Mouse (Mus musculus) lung, postnatal 0 days (tissue): ENCODE measurements at regions not wholly inside any gene's neighbourhood (a gene's known extent, or its start where the extent isn't known, plus 50 kb on each side); places are given as distances from the start of the nearest gene placed in this dataset.

Experiments
- ATAC-seq: fragments of 200-750 bp; cut with Nextera tagmentation; 2 replicates; pipeline ENCODE4 v1.8.0; 2017; ENCODE audit warnings: moderate library complexity
- DNase-seq: peaks from one replicate; pipeline ENCODE4 v3.0.0-alpha.2; 2016; ENCODE audit warnings: low spot score
- H3K27ac ChIP-seq: fragments of 300-500 bp; sonication (generic); 2 replicates; pipeline ENCODE4 v1.5.1; 2014; ENCODE audit warnings: antibody characterized with exemption, mild to moderate bottlenecking, low read length, mixed read lengths
- H3K27me3 ChIP-seq: fragments of 300-500 bp; sonication (generic); replicated peaks from 2 replicates; pipeline ENCODE4 v1.6.1; 2014; ENCODE audit warnings: low read length, mixed read lengths; ENCODE audit not compliant: insufficient read depth
- H3K36me3 ChIP-seq: fragments of 300-500 bp; sonication (generic); 2 replicates; pipeline ENCODE4 v1.6.1; 2014; ENCODE audit warnings: low read length, mixed read lengths; ENCODE audit not compliant: insufficient read depth
- H3K4me1 ChIP-seq: fragments of 300-500 bp; sonication (generic); 2 replicates; pipeline ENCODE4 v1.6.1; 2014; ENCODE audit warnings: antibody characterized with exemption, low read depth, low read length, mixed read lengths; ENCODE audit not compliant: insufficient read depth
- H3K4me2 ChIP-seq: fragments of 300-500 bp; sonication (generic); replicated peaks from 2 replicates; pipeline ENCODE4 v1.6.1; 2014; ENCODE audit warnings: low read depth, mild to moderate bottlenecking, low read length, moderate library complexity, mixed read lengths
- H3K4me3 ChIP-seq: fragments of 300-500 bp; sonication (generic); 2 replicates; pipeline ENCODE4 v1.5.1; 2014; ENCODE audit warnings: low read depth, low read length
- H3K9ac ChIP-seq: fragments of 300-500 bp; sonication (generic); replicated peaks from 2 replicates; pipeline ENCODE4 v1.6.1; 2014; ENCODE audit warnings: low read depth, mild to moderate bottlenecking
- H3K9me3 ChIP-seq: fragments of 300-500 bp; sonication (generic); 2 replicates; pipeline ENCODE4 v1.6.1; 2016; ENCODE audit warnings: low read length, mixed read lengths
- CTCF ChIP-seq: IDR thresholded peaks from 2 replicates; pipeline ENCODE4 v1.5.1; 2016; ENCODE audit warnings: antibody characterized with exemption, mild to moderate bottlenecking
- EP300 ChIP-seq: IDR thresholded peaks from 2 replicates; pipeline ENCODE4 v1.6.1; 2016; ENCODE audit warnings: antibody characterized with exemption, mild to moderate bottlenecking, control low read depth
- WGBS: fragments of 180-500 bp; shearing (Covaris S2); extraction: QIAGEN DNeasy Blood & Tissue Kit; methylation state at CpG from one replicate; pipeline ENCODE4 v1.1.7; 2014; 5-methylcytosine and 5-hydroxymethylcytosine counted together

- Histone ChIP-seq H3K9me3 (no peaks in the 10 kb centered on the region), H3K27ac (no peak overlapping the region), H3K27me3 (no peaks in the 10 kb centered on the region), H3K9ac (no peak overlapping the region), H3K4me2 (no peak overlapping the region), H3K4me1 (no peaks in the 10 kb centered on the region), H3K36me3 (no peaks in the 10 kb centered on the region), H3K4me3 (no peak overlapping the region)
- DNase-seq (peak; percentile 25), ATAC-seq (no peak)
- TF ChIP-seq CTCF: no peak
- no peak for TF ChIP-seq EP300
- 47% methylated on average over 5 of the region's 5 CpGs for WGBS
Observed at GRCm38 (mm10) chr7:68873008-68873407, 124.0 kb upstream of the Arrdc4 start.

- ATAC-seq: no peak
- no peak overlapping the region for H3K9ac ChIP-seq
Observed at GRCm38 (mm10) chr7:68864322-68865031, 115.4 kb upstream of the Arrdc4 start.

GRCm38 (mm10) chr7:68858471-68859210 lies 109.6 kb upstream of the Arrdc4 start:
- Histone ChIP-seq H3K27ac (no peak overlapping the region), H3K9ac (no peak overlapping the region), H3K36me3 (no peaks in the 10 kb centered on the region), H3K4me2 (no peak overlapping the region), H3K4me1 (no peaks in the 10 kb centered on the region), H3K27me3 (no peaks in the 10 kb centered on the region), H3K4me3 (no peak overlapping the region), H3K9me3 (no peaks in the 10 kb centered on the region)
- TF ChIP-seq EP300 (no peak), CTCF (no peak)
- 51% methylated on average over 2 of the region's 2 CpGs for WGBS
- ATAC-seq (no peak), DNase-seq (no peak)

More at GRCm38 (mm10) chr7:68864322-68865031, 115.4 kb upstream of the Arrdc4 start:
- no peak overlapping the region for H3K4me2 ChIP-seq
- H3K27ac ChIP-seq: no peak overlapping the region
- no peaks in the 10 kb centered on the region for H3K36me3 ChIP-seq
- H3K27me3 ChIP-seq: no peaks in the 10 kb centered on the region
- H3K9me3 ChIP-seq: no peaks in the 10 kb centered on the region
- H3K4me3 ChIP-seq: no peak overlapping the region
- TF ChIP-seq CTCF (no peak), EP300 (no peak)
- 63% methylated on average over 7 of the region's 7 CpGs for WGBS
- H3K4me1 ChIP-seq: no peaks in the 10 kb centered on the region
- DNase-seq: no peak

- Histone ChIP-seq H3K36me3 (no peaks in the 10 kb centered on the region), H3K4me3 (no peak overlapping the region), H3K4me1 (no peaks in the 10 kb centered on the region), H3K9me3 (no peaks in the 10 kb centered on the region), H3K4me2 (no peak overlapping the region), H3K27ac (no peak overlapping the region), H3K9ac (no peak overlapping the region), H3K27me3 (no peaks in the 10 kb centered on the region)
- DNase-seq: no peak
- ATAC-seq: no peak
- WGBS: 46% methylated on average over 3 of the region's 3 CpGs
- TF ChIP-seq EP300 (no peak), CTCF (no peak)
Observed at GRCm38 (mm10) chr7:68851981-68852575, 103.0 kb upstream of the Arrdc4 start.

- H3K27ac ChIP-seq: no peak overlapping the region
- H3K9ac ChIP-seq: no peak overlapping the region
- no peak overlapping the region for H3K4me3 ChIP-seq
- no peaks in the 10 kb centered on the region for H3K27me3 ChIP-seq
- H3K4me2 ChIP-seq: no peak overlapping the region
- 0 out of 2 replicates have a peak, but pooled peaks cover 2% of the 10 kb centered on the region for H3K4me1 ChIP-seq
- DNase-seq (peak; percentile 32), ATAC-seq (no peak)
- 16% methylated on average over 7 of the region's 7 CpGs for WGBS
- H3K9me3 ChIP-seq: no peaks in the 10 kb centered on the region
- no peaks in the 10 kb centered on the region for H3K36me3 ChIP-seq
- TF ChIP-seq CTCF: no peak
- no peak for TF ChIP-seq EP300
Observed at GRCm38 (mm10) chr7:68844606-68845005, 95.6 kb upstream of the Arrdc4 start.

- H3K4me1 ChIP-seq: 0 out of 2 replicates have a peak, but pooled peaks cover 2% of the 10 kb centered on the region
- no peak overlapping the region for H3K4me2 ChIP-seq
- H3K27me3 ChIP-seq: no peaks in the 10 kb centered on the region
- H3K36me3 ChIP-seq: no peaks in the 10 kb centered on the region
- ATAC-seq: no peak
- no peaks in the 10 kb centered on the region for H3K9me3 ChIP-seq
- no peak overlapping the region for H3K4me3 ChIP-seq
- DNase-seq: peak; percentile 21
- no peak for TF ChIP-seq EP300
- peak; percentile 62 for TF ChIP-seq CTCF
- 35% methylated on average over 4 of the region's 4 CpGs for WGBS
- no peak overlapping the region for H3K9ac ChIP-seq
- H3K27ac ChIP-seq: no peak overlapping the region
Observed at GRCm38 (mm10) chr7:68843374-68843773, 94.3 kb upstream of the Arrdc4 start.
